Mouse (Mus musculus): ENCODE data around the gene 2210016F16Rik. TPM values are rescaled to one million over a fixed set of nuclear protein-coding genes. Genes with fewer than 3 reads are reported as not detected.

Gene 2210016F16Rik
- 31.2 and 32.2 TPM in 2 replicates for polyA plus RNA-seq (2014; fragmentation: Nextera tagmentation; extraction: Ambion mirVana)

DNA sequence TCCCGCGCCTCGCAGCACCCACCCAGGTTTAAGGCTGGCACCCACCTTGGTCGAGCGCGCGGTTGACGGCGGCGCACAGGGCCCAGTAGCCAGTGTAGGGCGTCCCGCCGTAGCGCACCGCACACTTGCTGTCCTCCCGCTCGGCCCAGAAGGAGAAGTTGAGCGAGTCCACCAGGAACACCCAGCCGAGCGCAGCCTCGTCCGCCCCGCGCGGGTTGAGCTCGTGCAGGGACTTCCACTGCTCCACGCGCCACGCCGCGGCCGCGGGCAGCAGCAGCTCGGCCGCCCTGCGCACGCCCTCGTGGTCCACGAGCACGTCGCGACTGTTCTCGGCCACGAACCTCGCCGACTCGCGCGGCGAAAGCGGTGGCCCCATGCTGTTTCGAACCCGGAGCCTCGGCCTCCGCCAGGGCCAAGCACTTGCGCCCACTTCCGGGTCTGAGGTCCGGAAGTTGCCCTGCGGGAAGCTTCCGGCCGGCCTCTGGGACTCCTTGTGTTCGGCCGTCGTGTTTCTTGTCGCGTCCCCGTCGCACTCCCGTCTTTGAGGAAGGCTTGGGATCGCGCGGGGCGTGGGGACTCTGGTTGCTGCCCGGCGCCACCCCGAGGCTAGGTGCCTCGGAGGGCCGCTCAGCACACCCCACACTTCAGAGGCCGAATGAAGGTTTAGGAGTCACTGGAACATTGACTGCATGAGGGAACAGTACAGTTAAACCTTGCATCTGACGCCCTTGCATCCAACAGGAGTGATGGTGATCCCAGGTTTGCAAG, at the start of gene 2210016F16Rik:
TSS of gene 2210016F16Rik (minus strand) at position 447 of the 768 bp plus-strand sequence.
- DNase-seq (ENCODE audit: low spot score) (peak; percentile 83), ATAC-seq (ENCODE audit: insufficient read depth, low FRiP score, low TSS enrichment) (peak; percentile 69)
- no peaks in the 10 kb centered on the region; the same call in 1 of the 2 replicates for H3K4me1 ChIP-seq (ENCODE audit: control insufficient read depth, insufficient read depth, low read length)
- H3K4me3 ChIP-seq (ENCODE audit: low read depth, low read length): peak within 1 kb of the TSS; percentile 79
- peak within 1 kb of the TSS; percentile 76 for H3K9ac ChIP-seq (ENCODE audit: low read length)
- H3K4me2 ChIP-seq (ENCODE audit: low read depth): peak within 1 kb of the TSS; percentile 80
- no peaks in the 10 kb centered on the region for H3K27me3 ChIP-seq (ENCODE audit: control insufficient read depth, insufficient read depth, low read length)
- H3K27ac ChIP-seq (ENCODE audit: low read depth, low read length): no peak within 1 kb of the TSS
- H3K36me3 ChIP-seq (ENCODE audit: control insufficient read depth, insufficient read depth, low read length): peaks cover 21% of the 10 kb centered on the region
- WGBS: 3% methylated on average over 80 of the region's 80 CpGs
- H3K9me3 ChIP-seq (ENCODE audit: control insufficient read depth, low read length): peaks cover 9% of the 10 kb centered on the region; the same call in 1 of the 2 replicates

DNA sequence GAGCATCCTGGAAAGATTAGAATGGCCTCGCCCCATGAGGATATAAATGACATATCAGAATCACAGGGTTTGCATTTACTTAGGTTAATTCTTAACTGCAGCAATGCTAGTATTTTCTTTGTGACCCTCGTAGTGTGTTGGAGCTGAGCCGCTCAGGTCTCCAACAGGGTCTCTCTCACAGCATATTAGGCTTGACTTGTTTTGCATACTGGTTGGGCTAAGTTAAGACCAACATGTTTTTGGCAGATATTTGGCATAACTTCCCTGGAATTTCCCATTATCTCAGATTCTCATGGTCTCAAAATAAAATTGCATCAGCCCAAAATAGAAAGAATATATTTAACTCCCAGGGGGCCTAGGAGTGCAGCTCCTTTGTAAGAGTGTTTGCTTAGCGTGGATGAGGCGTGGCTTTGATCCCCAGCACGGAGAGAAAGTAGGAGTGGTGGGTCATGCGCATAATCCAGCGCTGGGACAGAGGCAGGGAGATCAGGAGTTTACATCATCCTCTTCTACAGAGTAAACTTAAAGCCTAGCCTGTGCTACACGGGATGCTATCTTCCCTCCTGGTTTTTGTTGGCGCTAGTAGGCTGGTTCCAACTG, 38.1 kb upstream of the 2210016F16Rik start:
- Histone ChIP-seq H3K4me2 (ENCODE audit: low read depth) (no peak overlapping the region), H3K27me3 (ENCODE audit: control insufficient read depth, insufficient read depth, low read length) (no peaks in the 10 kb centered on the region), H3K27ac (ENCODE audit: low read depth, low read length) (no peak overlapping the region), H3K4me1 (ENCODE audit: control insufficient read depth, insufficient read depth, low read length) (no peaks in the 10 kb centered on the region), H3K36me3 (ENCODE audit: control insufficient read depth, insufficient read depth, low read length) (no peaks in the 10 kb centered on the region), H3K9me3 (ENCODE audit: control insufficient read depth, low read length) (no peaks in the 10 kb centered on the region), H3K9ac (ENCODE audit: low read length) (no peak overlapping the region), H3K4me3 (ENCODE audit: low read depth, low read length) (no peak overlapping the region)
- DNase-seq (ENCODE audit: low spot score) (no peak), ATAC-seq (ENCODE audit: insufficient read depth, low FRiP score, low TSS enrichment) (no peak)
- whole genome bisulfite sequencing: 68% methylated on average over 10 of the region's 10 CpGs

DNA sequence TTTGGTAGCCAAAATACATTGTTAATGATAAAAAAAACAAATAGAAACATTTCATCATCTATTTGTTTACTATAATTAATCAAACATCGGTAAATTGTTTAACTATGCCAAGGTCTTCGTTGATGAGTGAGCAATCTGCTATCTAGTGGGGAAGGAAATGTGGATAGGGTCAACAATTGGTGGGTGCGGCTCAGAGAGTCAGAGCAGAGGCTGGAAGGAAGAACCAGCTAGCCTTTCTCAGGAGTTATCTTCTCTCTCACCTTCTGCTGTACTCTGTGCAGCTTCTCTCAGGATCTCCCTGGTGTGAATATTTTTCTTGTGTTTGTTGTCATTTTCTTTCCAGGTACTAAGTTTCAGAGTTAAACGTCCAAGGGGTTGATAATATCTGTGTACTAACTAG, 37.2 kb upstream of the 2210016F16Rik start:
- WGBS: 88% methylated on average over 4 of the region's 4 CpGs
- Histone ChIP-seq H3K27me3 (ENCODE audit: control insufficient read depth, insufficient read depth, low read length) (no peaks in the 10 kb centered on the region), H3K9me3 (ENCODE audit: control insufficient read depth, low read length) (no peaks in the 10 kb centered on the region), H3K36me3 (ENCODE audit: control insufficient read depth, insufficient read depth, low read length) (no peaks in the 10 kb centered on the region), H3K9ac (ENCODE audit: low read length) (no peak overlapping the region), H3K4me3 (ENCODE audit: low read depth, low read length) (no peak overlapping the region), H3K4me1 (ENCODE audit: control insufficient read depth, insufficient read depth, low read length) (no peaks in the 10 kb centered on the region), H3K27ac (ENCODE audit: low read depth, low read length) (no peak overlapping the region), H3K4me2 (ENCODE audit: low read depth) (no peak overlapping the region)
- DNase-seq (ENCODE audit: low spot score) (no peak), ATAC-seq (ENCODE audit: insufficient read depth, low FRiP score, low TSS enrichment) (no peak)

DNA sequence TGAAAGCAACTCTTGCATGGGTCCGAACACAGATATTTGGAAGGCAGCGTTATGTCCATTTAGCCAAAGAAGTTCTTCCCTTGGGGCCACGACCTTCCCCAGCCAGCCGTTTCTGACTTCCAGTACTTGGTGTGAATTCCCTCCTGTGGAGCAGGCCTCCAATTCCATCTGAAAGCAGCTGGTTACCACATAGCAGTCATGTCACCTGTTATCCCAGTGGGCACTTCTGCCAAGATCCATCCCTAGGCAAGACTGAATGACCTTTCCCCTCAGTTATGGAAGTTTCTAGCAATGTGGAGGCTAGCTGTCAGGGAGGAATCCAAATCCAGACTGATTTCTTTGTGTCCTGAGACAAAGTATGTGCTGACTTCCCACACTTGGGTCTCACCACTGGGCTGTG, 36.0 kb upstream of the 2210016F16Rik start:
- Histone ChIP-seq H3K9ac (ENCODE audit: low read length) (no peak overlapping the region), H3K27me3 (ENCODE audit: control insufficient read depth, insufficient read depth, low read length) (no peaks in the 10 kb centered on the region), H3K4me1 (ENCODE audit: control insufficient read depth, insufficient read depth, low read length) (no peaks in the 10 kb centered on the region), H3K4me3 (ENCODE audit: low read depth, low read length) (no peak overlapping the region), H3K4me2 (ENCODE audit: low read depth) (no peak overlapping the region), H3K36me3 (ENCODE audit: control insufficient read depth, insufficient read depth, low read length) (no peaks in the 10 kb centered on the region), H3K9me3 (ENCODE audit: control insufficient read depth, low read length) (no peaks in the 10 kb centered on the region), H3K27ac (ENCODE audit: low read depth, low read length) (no peak overlapping the region)
- DNase-seq (ENCODE audit: low spot score): no peak
- ATAC-seq (ENCODE audit: insufficient read depth, low FRiP score, low TSS enrichment): no peak
- 76% methylated on average over 4 of the region's 4 CpGs for WGBS

DNA sequence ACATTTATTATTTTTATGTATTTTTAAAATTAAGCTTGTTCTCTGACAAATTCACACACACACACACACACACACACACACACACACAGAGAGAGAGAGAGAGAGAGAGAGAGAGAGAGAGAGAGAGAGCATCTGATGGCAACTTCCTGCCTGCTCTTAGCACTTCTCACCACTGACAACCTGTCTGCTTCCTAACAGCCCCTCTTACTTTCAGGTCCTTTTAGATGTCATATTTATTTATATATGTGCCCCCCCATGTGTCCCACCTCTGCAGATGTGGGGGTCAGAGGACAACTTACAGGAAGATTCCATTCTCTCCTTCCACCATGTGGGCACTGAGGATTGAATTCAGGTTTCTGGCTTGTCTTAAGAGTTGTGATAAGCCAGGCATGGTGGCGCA, 34.2 kb upstream of the 2210016F16Rik start:
- H3K9ac ChIP-seq (ENCODE audit: low read length): no peak overlapping the region
- H3K9me3 ChIP-seq (ENCODE audit: control insufficient read depth, low read length): no peaks in the 10 kb centered on the region
- no peak overlapping the region for H3K4me2 ChIP-seq (ENCODE audit: low read depth)
- H3K4me3 ChIP-seq (ENCODE audit: low read depth, low read length): no peak overlapping the region
- H3K4me1 ChIP-seq (ENCODE audit: control insufficient read depth, insufficient read depth, low read length): peaks cover 3% of the 10 kb centered on the region; the same call in 1 of the 2 replicates
- no peaks in the 10 kb centered on the region for H3K27me3 ChIP-seq (ENCODE audit: control insufficient read depth, insufficient read depth, low read length)
- no peak for ATAC-seq (ENCODE audit: insufficient read depth, low FRiP score, low TSS enrichment)
- DNase-seq (ENCODE audit: low spot score): no peak
- WGBS: 90% methylated on average over 1 of the region's 1 CpGs
- H3K36me3 ChIP-seq (ENCODE audit: control insufficient read depth, insufficient read depth, low read length): no peaks in the 10 kb centered on the region
- no peak overlapping the region for H3K27ac ChIP-seq (ENCODE audit: low read depth, low read length)

DNA sequence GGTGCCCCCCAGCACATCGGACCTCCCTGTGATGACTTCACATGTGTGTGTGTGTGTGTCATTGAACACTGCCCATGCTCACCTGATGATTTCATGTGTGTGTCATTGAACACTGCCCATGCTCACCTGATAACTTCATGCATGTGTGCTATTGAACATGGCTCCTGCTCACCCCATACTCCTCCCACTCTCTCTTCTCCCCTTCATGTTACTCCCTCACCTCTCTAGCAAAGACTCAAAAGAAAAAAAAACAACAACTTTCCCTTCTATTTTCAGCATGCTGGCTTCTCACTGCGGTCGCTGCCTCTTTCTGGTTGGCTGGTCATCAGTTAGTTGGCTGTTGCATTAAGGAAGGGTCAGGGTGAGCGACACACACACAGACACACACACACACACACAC, 33.6 kb upstream of the 2210016F16Rik start:
- H3K27ac ChIP-seq (ENCODE audit: low read depth, low read length): no peak overlapping the region
- no peaks in the 10 kb centered on the region for H3K27me3 ChIP-seq (ENCODE audit: control insufficient read depth, insufficient read depth, low read length)
- peaks cover 3% of the 10 kb centered on the region; the same call in 1 of the 2 replicates for H3K4me1 ChIP-seq (ENCODE audit: control insufficient read depth, insufficient read depth, low read length)
- no peaks in the 10 kb centered on the region for H3K9me3 ChIP-seq (ENCODE audit: control insufficient read depth, low read length)
- 93% methylated on average over 4 of the region's 4 CpGs for WGBS
- H3K36me3 ChIP-seq (ENCODE audit: control insufficient read depth, insufficient read depth, low read length): no peaks in the 10 kb centered on the region
- no peak overlapping the region for H3K4me2 ChIP-seq (ENCODE audit: low read depth)
- no peak for ATAC-seq (ENCODE audit: insufficient read depth, low FRiP score, low TSS enrichment)
- H3K9ac ChIP-seq (ENCODE audit: low read length): no peak overlapping the region
- no peak for DNase-seq (ENCODE audit: low spot score)
- H3K4me3 ChIP-seq (ENCODE audit: low read depth, low read length): no peak overlapping the region

DNA sequence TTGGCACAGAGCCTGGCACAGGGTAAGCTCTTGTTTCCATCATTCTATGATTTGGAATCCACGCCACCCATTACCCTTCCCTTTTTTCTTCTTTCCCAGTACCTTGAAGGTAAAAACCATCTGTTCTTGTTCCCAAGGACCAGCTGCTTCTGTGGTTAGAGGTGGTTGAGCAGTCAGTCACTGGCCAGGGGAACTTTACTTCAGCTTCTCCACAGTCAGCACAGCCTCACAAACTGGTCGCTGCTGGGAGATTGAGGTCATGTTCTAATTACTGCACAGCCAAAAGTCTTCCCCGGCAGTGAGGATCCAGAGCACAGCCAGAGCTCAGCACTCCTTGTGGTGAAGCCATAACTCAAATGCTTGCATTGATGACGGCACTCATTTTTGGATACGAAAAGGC, 30.8 kb upstream of the 2210016F16Rik start:
- no peak for DNase-seq (ENCODE audit: low spot score)
- WGBS: 74% methylated on average over 5 of the region's 5 CpGs
- no peak for ATAC-seq (ENCODE audit: insufficient read depth, low FRiP score, low TSS enrichment)

DNA sequence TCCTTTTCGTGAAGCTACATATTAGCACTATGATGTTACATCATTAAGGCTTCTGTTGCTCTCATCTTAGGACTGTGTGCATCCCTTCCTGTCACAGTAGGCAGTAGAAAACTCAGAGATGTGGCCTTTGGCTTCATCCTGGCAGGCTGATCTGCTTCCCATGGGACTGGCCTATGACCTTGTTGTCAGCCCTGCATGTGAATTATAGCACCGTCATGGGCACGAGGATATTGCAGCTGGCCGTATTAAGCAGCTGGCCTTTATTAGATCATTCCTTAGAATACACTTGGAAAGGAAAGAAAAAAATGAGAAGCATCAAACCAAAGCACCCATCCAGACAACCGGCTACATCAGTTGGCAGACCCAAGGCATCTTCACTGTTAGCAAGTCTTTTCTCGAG, 30.3 kb upstream of the 2210016F16Rik start:
- 73% methylated on average over 6 of the region's 6 CpGs for WGBS
- H3K9me3 ChIP-seq (ENCODE audit: control insufficient read depth, low read length): no peaks in the 10 kb centered on the region
- H3K36me3 ChIP-seq (ENCODE audit: control insufficient read depth, insufficient read depth, low read length): 0 out of 2 replicates have a peak, but pooled peaks cover 3% of the 10 kb centered on the region
- no peak overlapping the region for H3K27ac ChIP-seq (ENCODE audit: low read depth, low read length)
- ATAC-seq (ENCODE audit: insufficient read depth, low FRiP score, low TSS enrichment) (no peak), DNase-seq (ENCODE audit: low spot score) (peak; percentile 20)
- H3K9ac ChIP-seq (ENCODE audit: low read length): no peak overlapping the region
- H3K4me3 ChIP-seq (ENCODE audit: low read depth, low read length): no peak overlapping the region
- H3K4me1 ChIP-seq (ENCODE audit: control insufficient read depth, insufficient read depth, low read length): peaks cover 3% of the 10 kb centered on the region; the same call in 1 of the 2 replicates
- no peaks in the 10 kb centered on the region for H3K27me3 ChIP-seq (ENCODE audit: control insufficient read depth, insufficient read depth, low read length)
- H3K4me2 ChIP-seq (ENCODE audit: low read depth): no peak overlapping the region

More for the DNA sequence above, 30.8 kb upstream of the 2210016F16Rik start:
- Histone ChIP-seq H3K4me1 (ENCODE audit: control insufficient read depth, insufficient read depth, low read length) (peaks cover 3% of the 10 kb centered on the region; the same call in 1 of the 2 replicates), H3K36me3 (ENCODE audit: control insufficient read depth, insufficient read depth, low read length) (0 out of 2 replicates have a peak, but pooled peaks cover 3% of the 10 kb centered on the region), H3K4me3 (ENCODE audit: low read depth, low read length) (no peak overlapping the region), H3K27me3 (ENCODE audit: control insufficient read depth, insufficient read depth, low read length) (no peaks in the 10 kb centered on the region), H3K9me3 (ENCODE audit: control insufficient read depth, low read length) (no peaks in the 10 kb centered on the region), H3K9ac (ENCODE audit: low read length) (no peak overlapping the region), H3K4me2 (ENCODE audit: low read depth) (no peak overlapping the region), H3K27ac (ENCODE audit: low read depth, low read length) (no peak overlapping the region)

All from neural tube, embryonic 11.5 days (tissue).